Mouse (Mus musculus) forebrain, embryonic 16.5 days (tissue): Measurements from ENCODE around the gene Fndc3a. TPM values are rescaled to one million over a fixed set of nuclear protein-coding genes. Genes with fewer than 3 reads are reported as not detected.

Source experiments
- ATAC-seq: fragments of 200-750 bp; cut with Nextera tagmentation; 2 replicates; pipeline ENCODE4 v1.8.0; 2017; ENCODE audit warnings: mild to moderate bottlenecking, moderate library complexity
- H3K27ac ChIP-seq: fragments of 300-500 bp; sonication (generic); 2 replicates; pipeline ENCODE4 v1.5.1; 2014; ENCODE audit warnings: low read length, control low read depth
- H3K27me3 ChIP-seq: fragments of 300-500 bp; sonication (generic); replicated peaks from 2 replicates; pipeline ENCODE4 v1.6.1; 2014; ENCODE audit warnings: low read length; ENCODE audit not compliant: control insufficient read depth, insufficient read depth
- H3K36me3 ChIP-seq: fragments of 300-500 bp; sonication (generic); 2 replicates; pipeline ENCODE4 v1.6.1; 2014; ENCODE audit not compliant: control insufficient read depth, insufficient read depth
- H3K4me1 ChIP-seq: fragments of 300-500 bp; sonication (generic); replicated peaks from 2 replicates; pipeline ENCODE4 v1.6.1; 2014; ENCODE audit warnings: low read length; ENCODE audit not compliant: control insufficient read depth, insufficient read depth
- H3K4me2 ChIP-seq: fragments of 300-500 bp; sonication (generic); 2 replicates; pipeline ENCODE4 v1.6.1; 2014; ENCODE audit warnings: mild to moderate bottlenecking, low read length, control low read depth
- H3K4me3 ChIP-seq: fragments of 300-500 bp; sonication (generic); replicated peaks from 2 replicates; pipeline ENCODE4 v1.5.1; 2014; ENCODE audit warnings: mild to moderate bottlenecking, low read length, control low read depth
- H3K9ac ChIP-seq: fragments of 300-500 bp; sonication (generic); replicated peaks from 2 replicates; pipeline ENCODE4 v1.6.1; 2014; ENCODE audit warnings: low read depth, low read length, control low read depth
- H3K9me3 ChIP-seq: fragments of 300-500 bp; sonication (generic); 2 replicates; pipeline ENCODE4 v1.6.1; 2016; ENCODE audit warnings: low read length; ENCODE audit not compliant: control insufficient read depth
- WGBS: fragments of 180-500 bp; shearing (Covaris S2); extraction: QIAGEN DNeasy Blood & Tissue Kit; methylation state at CpG from one replicate; pipeline ENCODE4 v1.1.7; 2014; 5-methylcytosine and 5-hydroxymethylcytosine counted together
- polyA plus RNA-seq: library from polyadenylated mRNA; unstranded; fragments of >200 nt; fragmentation: Nextera tagmentation; extraction: Ambion mirVana; gene quantifications from 2 replicates; pipeline ENCODE4 v1.2.1, GENCODE M21; 2015

Gene Fndc3a
- polyA plus RNA-seq, result 39.4 and 39.6 TPM in 2 replicates

DNA sequence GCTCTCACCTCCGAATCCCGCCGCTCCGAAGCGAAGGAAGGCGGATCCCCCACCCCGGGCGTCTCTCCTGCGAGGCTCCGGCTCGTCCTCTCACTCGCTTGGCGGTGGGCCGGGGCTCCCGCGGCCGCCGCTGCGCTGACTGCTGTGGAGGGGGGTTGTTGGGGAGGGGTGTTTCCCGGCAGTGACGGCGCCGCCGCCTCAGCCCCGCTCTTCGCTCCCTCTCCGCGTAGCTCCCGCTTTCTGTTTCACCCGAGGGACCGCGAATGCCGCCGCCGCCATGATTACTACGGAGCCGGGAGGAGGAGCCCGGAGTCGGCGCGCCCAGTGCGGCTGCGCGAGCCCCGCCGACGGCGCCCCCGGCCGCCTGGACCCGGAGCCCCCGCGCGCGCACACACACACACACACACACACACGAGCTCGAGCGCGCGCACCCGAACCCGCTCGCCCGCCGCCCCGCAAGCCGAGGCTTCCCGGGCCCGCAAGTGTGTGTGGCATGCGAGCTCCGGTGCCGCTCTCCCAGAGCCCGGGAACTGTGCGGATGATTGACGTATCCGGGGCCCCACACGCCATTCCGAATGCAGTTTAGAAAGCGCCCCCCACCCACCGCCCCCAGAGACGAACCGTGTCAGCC, at the start of gene Fndc3a:
TSS of gene Fndc3a (minus strand) at position 294 of the 631 bp plus-strand sequence.
- Histone ChIP-seq H3K9ac (peak within 1 kb of the TSS; percentile 94), H3K9me3 (no peaks in the 10 kb centered on the region), H3K27me3 (peaks cover 10% of the 10 kb centered on the region), H3K27ac (peak within 1 kb of the TSS; percentile 89), H3K36me3 (no peaks in the 10 kb centered on the region), H3K4me1 (peaks cover 10% of the 10 kb centered on the region), H3K4me2 (peak within 1 kb of the TSS; percentile 66), H3K4me3 (peak within 1 kb of the TSS; percentile 90)
- under 1% methylated on average over 80 of the region's 82 CpGs for WGBS
- ATAC-seq, result peak; percentile 95

DNA sequence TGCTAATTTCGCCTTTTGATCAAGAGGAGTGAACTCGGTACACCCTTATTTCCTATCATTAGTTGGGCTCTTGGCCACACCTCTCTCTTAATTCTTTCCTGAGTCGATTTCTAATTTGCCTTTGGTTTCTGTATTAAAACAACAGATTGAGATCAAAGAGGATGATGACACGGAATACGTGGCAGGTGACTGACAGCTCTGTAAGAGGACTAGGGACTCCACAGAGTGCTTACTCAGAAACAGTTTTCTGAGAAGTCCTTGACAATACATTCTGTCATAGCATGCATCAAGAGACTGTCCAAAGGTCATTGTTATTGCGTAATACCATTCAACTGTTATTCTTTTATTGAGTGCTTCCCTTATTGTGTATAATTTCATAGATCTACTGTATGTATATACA, 43.1 kb upstream of the Fndc3a start:
- Histone ChIP-seq H3K4me1 (no peaks in the 10 kb centered on the region), H3K27me3 (no peaks in the 10 kb centered on the region), H3K36me3 (no peaks in the 10 kb centered on the region), H3K9ac (no peak overlapping the region), H3K4me3 (no peak overlapping the region), H3K27ac (no peak overlapping the region), H3K4me2 (no peak overlapping the region), H3K9me3 (no peaks in the 10 kb centered on the region)
- 78% methylated on average over 6 of the region's 6 CpGs for WGBS
- ATAC-seq, result no peak

DNA sequence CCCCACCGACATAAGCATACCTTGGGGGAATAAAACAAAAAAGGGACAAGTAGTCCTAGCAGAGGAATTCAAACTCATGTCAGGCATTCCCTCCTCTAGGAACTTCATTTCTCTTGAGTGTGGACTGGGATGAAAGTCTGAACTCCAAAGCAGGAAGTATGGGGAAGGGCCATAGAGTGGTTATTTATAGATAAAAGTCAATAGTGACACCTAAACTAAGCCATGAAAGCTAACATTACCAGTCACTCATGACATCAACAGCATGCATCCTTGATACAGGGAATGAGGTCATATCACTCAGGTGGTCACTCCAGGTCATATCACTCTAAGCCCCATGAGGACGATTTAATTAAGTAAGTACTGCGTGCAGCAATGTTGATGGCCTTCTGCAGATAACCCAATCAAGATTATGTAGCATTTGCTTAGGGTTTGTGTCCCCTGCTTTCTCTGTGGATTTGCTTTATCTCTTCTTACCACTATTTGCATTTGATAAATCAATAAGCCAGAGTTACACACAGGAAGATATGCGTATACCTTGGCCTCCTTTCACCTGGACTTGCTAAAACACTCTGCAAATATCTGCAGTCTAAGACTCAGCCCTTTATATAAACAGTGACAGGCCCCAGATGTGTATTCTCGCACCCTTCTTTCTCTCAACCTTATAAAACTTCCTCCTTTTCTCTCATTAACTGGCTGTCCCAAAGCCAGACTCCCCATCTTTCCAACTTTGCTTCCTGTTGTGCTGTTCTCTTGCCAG, 40.8 kb upstream of the Fndc3a start:
- 94% methylated on average over 5 of the region's 5 CpGs for WGBS
- H3K27me3 ChIP-seq, result no peaks in the 10 kb centered on the region
- H3K27ac ChIP-seq, result no peak overlapping the region
- no peaks in the 10 kb centered on the region for H3K9me3 ChIP-seq
- no peak overlapping the region for H3K4me3 ChIP-seq
- H3K36me3 ChIP-seq, result no peaks in the 10 kb centered on the region
- no peaks in the 10 kb centered on the region for H3K4me1 ChIP-seq
- H3K9ac ChIP-seq, result no peak overlapping the region
- no peak for ATAC-seq
- no peak overlapping the region for H3K4me2 ChIP-seq

DNA sequence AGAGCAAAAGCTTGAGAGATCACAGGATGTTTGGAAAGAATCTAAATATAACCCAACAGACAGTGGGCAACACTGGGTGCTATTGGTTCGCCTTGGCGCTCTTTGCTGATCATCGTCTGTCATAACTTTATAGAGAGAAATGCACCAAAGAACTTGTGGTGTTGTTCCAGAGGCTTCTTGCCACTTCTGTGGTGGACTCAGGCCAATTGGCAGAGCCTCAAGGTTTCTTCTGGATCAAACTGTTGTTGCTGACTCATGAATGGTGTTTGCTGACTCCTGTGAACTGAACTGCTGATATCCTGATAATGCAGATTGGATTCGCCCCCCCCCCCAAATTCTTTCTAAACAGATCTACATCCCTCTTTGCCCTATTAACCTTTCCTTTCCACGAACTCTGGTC, 38.5 kb upstream of the Fndc3a start:
- H3K4me3 ChIP-seq, result no peak overlapping the region
- WGBS, result 85% methylated on average over 5 of the region's 5 CpGs
- H3K4me1 ChIP-seq, result no peaks in the 10 kb centered on the region
- no peak overlapping the region for H3K27ac ChIP-seq
- no peak for ATAC-seq
- no peak overlapping the region for H3K9ac ChIP-seq
- H3K36me3 ChIP-seq, result no peaks in the 10 kb centered on the region
- H3K9me3 ChIP-seq, result no peaks in the 10 kb centered on the region
- no peak overlapping the region for H3K4me2 ChIP-seq
- H3K27me3 ChIP-seq, result no peaks in the 10 kb centered on the region

DNA sequence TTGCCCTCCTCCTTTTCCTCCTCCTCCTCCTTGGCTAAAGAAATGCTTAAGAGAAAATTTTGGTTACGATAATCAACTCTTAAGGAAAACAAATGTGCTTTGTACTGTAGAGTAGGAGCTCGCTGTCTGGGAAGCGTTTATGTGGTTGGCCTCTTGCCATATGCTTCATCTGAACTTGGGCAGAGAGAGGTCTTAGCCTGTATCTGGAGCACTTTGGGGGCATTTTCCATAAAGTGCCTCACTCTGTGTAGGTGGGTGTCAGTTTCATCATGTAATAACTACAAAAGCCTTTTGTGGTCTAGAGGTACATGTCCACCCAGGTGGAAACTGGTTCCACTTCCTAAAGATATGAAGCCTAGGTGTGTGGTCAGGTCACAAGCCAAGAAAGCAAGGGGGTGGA, 31.9 kb upstream of the Fndc3a start:
- no peak overlapping the region for H3K4me2 ChIP-seq
- ATAC-seq, result no peak
- H3K9ac ChIP-seq, result no peak overlapping the region
- 68% methylated on average over 3 of the region's 3 CpGs for WGBS
- H3K9me3 ChIP-seq, result no peaks in the 10 kb centered on the region
- no peaks in the 10 kb centered on the region; the same call in 1 of the 2 replicates for H3K4me1 ChIP-seq
- H3K4me3 ChIP-seq, result no peak overlapping the region
- H3K36me3 ChIP-seq, result no peaks in the 10 kb centered on the region
- H3K27me3 ChIP-seq, result no peaks in the 10 kb centered on the region
- no peak overlapping the region for H3K27ac ChIP-seq

DNA sequence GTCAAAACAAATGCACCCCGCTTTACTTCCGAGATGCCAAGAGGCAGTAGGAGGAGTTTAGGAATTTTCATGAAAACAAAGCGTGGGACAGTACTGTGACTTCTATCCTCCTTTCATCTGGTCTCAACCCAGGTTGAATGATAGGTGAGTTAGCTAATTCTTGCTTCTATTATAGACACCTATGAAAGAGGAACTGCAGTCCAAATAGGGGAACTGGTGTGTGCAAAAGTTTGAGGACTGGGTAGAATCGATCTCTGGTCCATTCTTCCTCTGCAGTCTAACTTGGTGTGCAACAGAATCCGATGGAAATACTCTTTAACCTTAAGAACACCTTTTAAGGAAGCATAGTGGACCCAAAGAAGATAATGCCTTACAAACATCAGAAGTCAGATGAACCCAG, 30.5 kb upstream of the Fndc3a start:
- H3K9ac ChIP-seq, result no peak overlapping the region
- no peak for ATAC-seq
- no peaks in the 10 kb centered on the region; the same call in 1 of the 2 replicates for H3K4me1 ChIP-seq
- H3K4me2 ChIP-seq, result no peak overlapping the region
- 90% methylated on average over 5 of the region's 5 CpGs for WGBS
- no peak overlapping the region for H3K27ac ChIP-seq
- H3K27me3 ChIP-seq, result no peaks in the 10 kb centered on the region
- no peaks in the 10 kb centered on the region for H3K36me3 ChIP-seq
- H3K4me3 ChIP-seq, result no peak overlapping the region
- H3K9me3 ChIP-seq, result no peaks in the 10 kb centered on the region

DNA sequence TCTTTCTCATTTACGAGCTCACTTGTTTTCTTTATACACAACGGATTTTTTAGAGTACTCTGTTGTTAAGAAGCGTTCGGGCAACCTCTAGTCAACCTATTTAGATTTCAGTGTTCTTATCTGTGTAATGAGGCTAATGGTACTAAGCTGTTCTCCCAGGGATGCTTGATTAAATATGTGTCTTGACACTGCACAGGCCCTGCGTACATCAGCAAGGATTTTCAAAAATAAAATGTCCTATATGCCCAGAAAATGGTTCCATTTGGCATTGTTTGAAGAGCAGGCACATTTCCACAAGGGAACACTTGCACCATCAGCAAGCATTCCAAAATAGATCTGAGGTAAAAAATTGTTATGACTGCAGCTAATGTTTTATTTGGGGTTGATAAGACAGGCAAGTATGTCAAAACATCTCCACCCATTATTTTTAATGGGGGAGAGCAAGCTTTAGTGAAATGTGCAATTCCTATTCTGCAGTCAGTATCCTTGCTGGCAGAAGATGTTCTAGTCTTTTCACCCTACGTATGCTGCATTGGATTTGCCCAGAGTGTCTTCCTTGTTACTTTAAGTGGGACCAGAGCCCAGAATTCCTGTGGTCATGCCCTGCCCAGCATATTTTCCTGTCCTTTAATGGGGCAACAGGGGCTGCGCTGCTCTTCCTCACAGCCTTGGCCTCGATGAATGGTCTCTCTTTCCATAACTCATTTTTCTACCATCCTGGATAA, 29.8 kb upstream of the Fndc3a start:
- no peak overlapping the region for H3K9ac ChIP-seq
- no peak overlapping the region for H3K4me2 ChIP-seq
- H3K36me3 ChIP-seq, result no peaks in the 10 kb centered on the region
- no peaks in the 10 kb centered on the region for H3K27me3 ChIP-seq
- 40% methylated on average over 8 of the region's 8 CpGs for WGBS
- no peak overlapping the region for H3K4me3 ChIP-seq
- ATAC-seq, result no peak
- no peaks in the 10 kb centered on the region for H3K9me3 ChIP-seq
- H3K27ac ChIP-seq, result no peak overlapping the region
- no peaks in the 10 kb centered on the region; the same call in 1 of the 2 replicates for H3K4me1 ChIP-seq

DNA sequence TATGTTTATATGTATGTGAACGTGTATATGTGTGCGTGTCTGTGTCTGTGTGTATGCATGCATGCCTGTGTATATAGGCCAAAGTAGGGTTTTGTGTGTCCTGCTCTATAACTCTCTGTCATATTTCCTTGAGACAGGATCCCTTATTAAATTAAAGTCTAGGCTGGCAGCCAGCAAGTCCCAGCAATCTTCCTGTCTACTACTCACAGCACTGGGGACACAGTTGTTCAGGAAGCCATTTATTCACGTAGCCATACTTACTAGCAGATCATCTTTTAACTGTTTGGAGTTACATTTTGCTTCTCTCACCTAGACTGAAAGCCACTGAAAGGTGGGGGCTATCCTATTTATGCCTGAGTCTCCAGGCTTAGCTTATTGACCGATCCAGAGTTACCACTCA, 29.0 kb upstream of the Fndc3a start:
- Histone ChIP-seq H3K9me3 (no peaks in the 10 kb centered on the region), H3K4me2 (no peak overlapping the region), H3K36me3 (no peaks in the 10 kb centered on the region), H3K27ac (no peak overlapping the region), H3K9ac (no peak overlapping the region), H3K27me3 (no peaks in the 10 kb centered on the region), H3K4me1 (no peaks in the 10 kb centered on the region; the same call in 1 of the 2 replicates), H3K4me3 (no peak overlapping the region)
- no peak for ATAC-seq
- 90% methylated on average over 4 of the region's 4 CpGs for WGBS

DNA sequence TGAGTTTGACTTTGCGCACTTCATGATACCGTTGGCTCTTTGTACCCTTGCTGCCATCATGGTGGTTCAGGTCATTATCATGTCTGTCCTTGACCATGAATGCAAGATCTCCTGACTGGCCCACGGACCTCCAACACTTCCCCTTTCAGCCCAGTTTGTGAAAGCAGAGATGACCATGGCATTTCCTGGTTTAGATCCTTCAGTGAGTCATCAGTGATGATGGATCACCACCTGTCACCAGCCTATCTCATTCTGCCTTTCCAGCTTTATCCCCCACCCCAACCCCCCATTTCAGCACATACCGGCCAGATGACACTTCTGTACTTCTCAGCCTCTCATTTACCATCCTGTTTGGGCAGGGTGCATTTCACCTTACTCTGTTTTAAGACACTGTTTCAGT, 28.4 kb upstream of the Fndc3a start:
- H3K27ac ChIP-seq, result no peak overlapping the region
- H3K27me3 ChIP-seq, result no peaks in the 10 kb centered on the region
- no peaks in the 10 kb centered on the region; the same call in 1 of the 2 replicates for H3K4me1 ChIP-seq
- no peak overlapping the region for H3K4me3 ChIP-seq
- H3K36me3 ChIP-seq, result no peaks in the 10 kb centered on the region
- no peak overlapping the region for H3K9ac ChIP-seq
- H3K9me3 ChIP-seq, result no peaks in the 10 kb centered on the region
- 92% methylated on average over 4 of the region's 4 CpGs for WGBS
- H3K4me2 ChIP-seq, result no peak overlapping the region
- ATAC-seq, result no peak
